Mouse (Mus musculus) olfactory bulb, adult 2 months (tissue): ENCODE results near the gene Rpp38.

Experiments used
- CTCF ChIP-seq: fragments of 200-500 bp; IDR thresholded peaks from 2 replicates; pipeline ENCODE4 v1.5.1; 2012; ENCODE audit warnings: low read depth, mild to moderate bottlenecking, low read length, moderate library complexity; ENCODE audit not compliant: insufficient read depth
- POLR2A ChIP-seq: fragments of 200-500 bp; IDR thresholded peaks from 2 replicates; pipeline ENCODE4 v1.6.1; 2012; ENCODE audit warnings: mild to moderate bottlenecking, low read depth, low read length, moderate library complexity; ENCODE audit not compliant: insufficient read depth

GRCm38 (mm10) chr2:3333761-3334160 lies 1.3 kb upstream of the Rpp38 start:
- TF ChIP-seq CTCF = no peak
- no peak for TF ChIP-seq POLR2A
